Mouse (Mus musculus) stomach, postnatal 0 days (tissue): Measurements from ENCODE around the gene Gm13084. TPM values are rescaled to one million over a fixed set of nuclear protein-coding genes. Genes with fewer than 3 reads are reported as not detected.
"Not testable (repeated sequence)": the region's sequence is repeated elsewhere in the genome, so short reads cannot be mapped to it uniquely, and the experiment has no call there.

Experiments used
- ATAC-seq: fragments of 200-750 bp; cut with Nextera tagmentation; 2 replicates; pipeline ENCODE4 v1.8.0; 2017; ENCODE audit not compliant: low FRiP score, low TSS enrichment
- DNase-seq: peaks from one replicate; pipeline ENCODE4 v3.0.0-alpha.2; 2016; ENCODE audit warnings: low spot score
- H3K27ac ChIP-seq: fragments of 300-500 bp; sonication (generic); replicated peaks from 2 replicates; pipeline ENCODE4 v1.5.1; 2014; ENCODE audit warnings: mild to moderate bottlenecking, control low read depth
- H3K27me3 ChIP-seq: fragments of 300-500 bp; sonication (generic); 2 replicates; pipeline ENCODE4 v1.6.1; 2014; ENCODE audit warnings: low read length; ENCODE audit not compliant: control insufficient read depth, insufficient read depth
- H3K36me3 ChIP-seq: fragments of 300-500 bp; sonication (generic); 2 replicates; pipeline ENCODE4 v1.6.1; 2014; ENCODE audit warnings: low read length, mixed read lengths; ENCODE audit not compliant: control insufficient read depth, insufficient read depth
- H3K4me1 ChIP-seq: fragments of 300-500 bp; sonication (generic); replicated peaks from 2 replicates; pipeline ENCODE4 v1.6.1; 2014; ENCODE audit warnings: antibody characterized with exemption; ENCODE audit not compliant: control insufficient read depth, insufficient read depth
- H3K4me2 ChIP-seq: fragments of 300-500 bp; sonication (generic); replicated peaks from 2 replicates; pipeline ENCODE4 v1.6.1; 2014; ENCODE audit warnings: low read depth, mild to moderate bottlenecking, control low read depth, moderate library complexity
- H3K4me3 ChIP-seq: fragments of 300-500 bp; sonication (generic); 2 replicates; pipeline ENCODE4 v1.5.1; 2014; ENCODE audit warnings: low read depth, low read length, control low read depth
- H3K9ac ChIP-seq: fragments of 300-500 bp; sonication (generic); 2 replicates; pipeline ENCODE4 v1.6.1; 2014; ENCODE audit warnings: mild to moderate bottlenecking, low read length, control low read depth, mixed read lengths
- H3K9me3 ChIP-seq: fragments of 300-500 bp; sonication (generic); 2 replicates; pipeline ENCODE4 v1.6.1; 2016; ENCODE audit warnings: low read length; ENCODE audit not compliant: control insufficient read depth
- CTCF ChIP-seq: IDR thresholded peaks from 2 replicates; pipeline ENCODE4 v1.5.1; 2016; ENCODE audit warnings: antibody characterized with exemption, low read depth, mild to moderate bottlenecking, moderate library complexity
- EP300 ChIP-seq: optimal IDR thresholded peaks from 2 replicates; pipeline ENCODE3; 2016; ENCODE audit warnings: antibody characterized with exemption
- WGBS: fragments of 180-500 bp; shearing (Covaris S2); extraction: QIAGEN DNeasy Blood & Tissue Kit; methylation state at CpG from one replicate; pipeline ENCODE4 v1.1.7; 2014; 5-methylcytosine and 5-hydroxymethylcytosine counted together
- polyA plus RNA-seq: library from polyadenylated mRNA; unstranded; fragments of >200 nt; fragmentation: Nextera tagmentation; extraction: Ambion mirVana; gene quantifications from 2 replicates; pipeline ENCODE4 v1.2.1, GENCODE M21; 2015

The Gm13084 gene
- not detected in 2 replicates for polyA plus RNA-seq

DNA sequence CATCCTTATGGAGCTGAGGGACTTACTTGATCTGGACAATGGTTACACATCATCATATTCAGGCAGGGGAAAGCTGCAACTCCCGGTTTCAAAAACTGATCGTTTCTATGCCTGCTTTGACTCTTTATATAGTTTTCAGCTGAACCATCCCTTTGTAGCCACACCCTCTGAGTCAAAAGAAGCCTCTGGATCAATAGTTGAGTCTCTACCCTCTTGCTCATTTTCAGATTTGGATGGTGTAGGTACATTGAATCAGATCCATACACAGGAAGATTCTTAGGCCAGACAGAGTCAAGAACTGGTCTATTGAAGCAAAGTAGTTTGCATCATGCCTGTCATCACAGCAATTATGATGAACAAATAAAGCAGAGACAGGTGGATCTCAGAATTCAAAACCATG is at the start of gene Gm13084:
TSS of gene Gm13084 (minus strand) at position 101 of the 400 bp plus-strand sequence.
- Histone ChIP-seq H3K27ac (no peak within 1 kb of the TSS), H3K9ac (no peak within 1 kb of the TSS), H3K4me2 (no peak within 1 kb of the TSS), H3K4me3 (no peak within 1 kb of the TSS), H3K9me3 (no peaks in the 10 kb centered on the region), H3K27me3 (no peaks in the 10 kb centered on the region), H3K36me3 (no peaks in the 10 kb centered on the region), H3K4me1 (no peaks in the 10 kb centered on the region)
- DNase-seq (no peak), ATAC-seq (no peak)
- 87% methylated on average over 2 of the region's 2 CpGs for WGBS
- TF ChIP-seq CTCF: no peak
- TF ChIP-seq EP300: no peak

DNA sequence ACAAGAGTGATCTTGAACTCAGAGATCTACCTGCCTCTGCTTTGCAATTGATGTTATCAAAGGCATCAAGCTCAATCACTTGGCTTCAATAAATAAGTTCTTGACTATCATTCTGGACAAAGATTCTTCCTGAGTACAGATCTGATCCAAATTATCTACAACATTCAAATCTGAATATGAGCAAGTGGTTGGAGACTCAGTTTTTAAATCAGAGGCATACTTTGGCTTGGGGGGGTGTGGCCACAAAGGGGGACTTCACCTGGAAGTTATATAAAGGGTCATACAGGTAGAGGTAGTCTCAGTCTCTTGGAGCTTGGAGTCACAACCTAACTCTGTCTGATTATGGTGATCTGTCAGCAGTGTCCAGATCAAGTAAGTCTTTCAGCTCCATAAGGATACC is 30.3 kb upstream of the Gm13084 start, which contains the start of gene Gm13103:
TSS of gene Gm13103 (plus strand) at position 301 of the 400 bp plus-strand sequence.
- H3K9ac ChIP-seq, H3K27me3 ChIP-seq, ATAC-seq, H3K4me3 ChIP-seq, H3K27ac ChIP-seq, H3K9me3 ChIP-seq, H3K36me3 ChIP-seq, DNase-seq, H3K4me2 ChIP-seq, H3K4me1 ChIP-seq: not testable (repeated sequence)

DNA sequence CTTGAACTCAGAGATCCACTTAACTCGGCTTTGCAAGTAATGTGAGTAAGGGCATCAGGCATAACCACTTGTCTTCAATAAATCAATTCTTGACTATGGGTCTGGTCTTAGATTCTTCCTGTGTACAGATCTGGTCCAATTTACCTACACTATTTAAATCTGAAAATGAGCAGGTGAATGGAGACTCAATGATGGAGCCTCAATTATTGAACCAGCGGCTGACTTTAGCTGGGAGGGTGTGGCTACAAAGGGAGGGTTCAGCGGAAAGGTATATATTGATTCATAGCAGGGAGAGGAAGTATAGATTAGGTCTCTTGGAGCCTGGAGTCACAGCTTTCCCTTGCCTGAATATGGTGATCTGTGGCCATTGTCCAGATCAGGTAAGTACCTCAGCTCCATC is 26.8 kb downstream of the Gm13084 start, which contains the start of gene Gm13023:
TSS of gene Gm13023 (plus strand) at position 301 of the 400 bp plus-strand sequence.
- H3K4me1 ChIP-seq, ATAC-seq, H3K4me3 ChIP-seq, H3K27ac ChIP-seq, H3K4me2 ChIP-seq, H3K9ac ChIP-seq, H3K36me3 ChIP-seq, DNase-seq, H3K27me3 ChIP-seq, H3K9me3 ChIP-seq: not testable (repeated sequence)
- 87% methylated on average over 3 of the region's 3 CpGs for WGBS

Other genes with a start within 250 kb of the Gm13084 start
- not detected in 2 replicates for gene Gm13083, start 201.1 kb downstream of the Gm13084 start, polyA plus RNA-seq
- gene Gm13088, start 158.8 kb downstream of the Gm13084 start, polyA plus RNA-seq: not detected in 2 replicates
- not detected in 2 replicates for gene Gm13089, start 113.4 kb downstream of the Gm13084 start, polyA plus RNA-seq
- gene Gm13078, start 96.6 kb downstream of the Gm13084 start, polyA plus RNA-seq: not detected in 2 replicates
- not detected in 2 replicates for gene Gm13023, start 26.7 kb downstream of the Gm13084 start, polyA plus RNA-seq
- not detected in 2 replicates for gene Gm13103, start 30.4 kb upstream of the Gm13084 start, polyA plus RNA-seq
- not detected in 2 replicates for gene Pramef6, start 84.3 kb upstream of the Gm13084 start, polyA plus RNA-seq
- not detected in 2 replicates for gene Pramef25, start 134.9 kb upstream of the Gm13084 start, polyA plus RNA-seq
- gene Gm13101, start 150.9 kb upstream of the Gm13084 start, polyA plus RNA-seq: not detected in 2 replicates
- not detected in 2 replicates for gene Pramef17, start 178.3 kb upstream of the Gm13084 start, polyA plus RNA-seq
- not detected in 2 replicates for gene Pramel4, start 243.0 kb upstream of the Gm13084 start, polyA plus RNA-seq